In genomic region chr2:77280512-77281409, GRCm38 (mm10) we compare ENCODE assay signal across 8 mouse cellular contexts. TPM values are rescaled to one million over a fixed set of nuclear protein-coding genes. Genes with fewer than 3 reads are reported as not detected.
DNase-seq lines count a peak whose midpoint lies in the region; ATAC-seq and TF ChIP-seq lines count a peak whose summit lies in the region.

Gene Sestd1 (minus strand): TSS chr2:77280592.

- 17% methylated on average over 17 of the region's 73 CpGs for WGBS in forebrain, embryonic 15.5 days
- 5% methylated on average over 63 of the region's 73 CpGs for WGBS in lung, embryonic 14.5 days
- WGBS in neural tube, embryonic 15.5 days, result 7% methylated on average over 26 of the region's 73 CpGs

- peak within 1 kb of the TSS; percentile 56 for H3K4me2 ChIP-seq in forebrain, embryonic 15.5 days (replicated peaks)
- peak within 1 kb of the TSS; percentile 83 for H3K4me2 ChIP-seq in lung, embryonic 14.5 days
- peak within 1 kb of the TSS; percentile 65 for H3K4me2 ChIP-seq in neural tube, embryonic 15.5 days

- H3K4me1 ChIP-seq in forebrain, embryonic 15.5 days, result peaks cover 26% of the 10 kb centered on the region
- H3K4me1 ChIP-seq in lung, embryonic 14.5 days (ENCODE audit: insufficient read depth), result 0 out of 2 replicates have a peak, but pooled peaks cover 3% of the 10 kb centered on the region
- H3K4me1 ChIP-seq in neural tube, embryonic 15.5 days, result peaks cover 11% of the 10 kb centered on the region; the same call in 1 of the 2 replicates

- H3K36me3 ChIP-seq in forebrain, embryonic 15.5 days, result 0 out of 2 replicates have a peak, but pooled peaks cover 5% of the 10 kb centered on the region
- H3K36me3 ChIP-seq in lung, embryonic 14.5 days (ENCODE audit: insufficient read depth), result no peaks in the 10 kb centered on the region
- no peaks in the 10 kb centered on the region for H3K36me3 ChIP-seq in neural tube, embryonic 15.5 days

- H3K9me3 ChIP-seq in forebrain, embryonic 15.5 days, result no peaks in the 10 kb centered on the region
- H3K9me3 ChIP-seq in lung, embryonic 14.5 days (ENCODE audit: low read depth, low read length), result no peaks in the 10 kb centered on the region
- H3K9me3 ChIP-seq in neural tube, embryonic 15.5 days (replicated peaks), result no peaks in the 10 kb centered on the region

- DNase-seq in ES-CJ7 (ENCODE audit: low read depth, low spot score), result peak; percentile 45
- DNase-seq in c-Kit-positive CD71-negative TER-119-negative erythroid progenitor cells, embryonic 14.5 days (ENCODE audit: low read depth), result peak; percentile 22
- peak; percentile 70 for DNase-seq in heart, postnatal 25 days (ENCODE audit: low spot score)
- DNase-seq in layer of hippocampus, adult 18-20 months (ENCODE audit: low spot score in 2 of 2), result peak in 1 of 2 experiments; percentile 44
- peak; percentile 86 for DNase-seq in lung, embryonic 14.5 days
- peak; percentile 58 for DNase-seq in urinary bladder, adult 2 months (ENCODE audit: low spot score)

- peak; percentile 89 for ATAC-seq in forebrain, embryonic 15.5 days (replicated peaks)
- peak; percentile 88 for ATAC-seq in lung, embryonic 14.5 days (ENCODE audit: insufficient read depth)
- peak; percentile 91 for ATAC-seq in neural tube, embryonic 15.5 days (ENCODE audit: low FRiP score)

- intact Hi-C loops in heart, postnatal 25 days (cut with DNase I), result no loop called here

- H3K27me3 ChIP-seq in forebrain, embryonic 15.5 days, result no peaks in the 10 kb centered on the region
- H3K27me3 ChIP-seq in lung, embryonic 14.5 days (ENCODE audit: insufficient read depth, low read length), result no peaks in the 10 kb centered on the region
- no peaks in the 10 kb centered on the region for H3K27me3 ChIP-seq in neural tube, embryonic 15.5 days (replicated peaks)

- H3K9ac ChIP-seq in forebrain, embryonic 15.5 days (replicated peaks), result peak within 1 kb of the TSS; percentile 100
- peak within 1 kb of the TSS; percentile 97 for H3K9ac ChIP-seq in lung, embryonic 14.5 days
- H3K9ac ChIP-seq in neural tube, embryonic 15.5 days (replicated peaks), result peak within 1 kb of the TSS; percentile 99

- H3K4me3 ChIP-seq in forebrain, embryonic 15.5 days, result peak within 1 kb of the TSS; percentile 99
- H3K4me3 ChIP-seq in lung, embryonic 14.5 days (ENCODE audit: low read depth, low read length), result peak within 1 kb of the TSS; percentile 91
- peak within 1 kb of the TSS; percentile 96 for H3K4me3 ChIP-seq in neural tube, embryonic 15.5 days (replicated peaks)

- no peak for TF ChIP-seq CTCF in lung, embryonic 14.5 days (IDR thresholded peaks at IDR 0.05; ENCODE audit: low read depth)

- H3K27ac ChIP-seq in forebrain, embryonic 15.5 days (replicated peaks), result peak within 1 kb of the TSS; percentile 90
- peak within 1 kb of the TSS; percentile 71 for H3K27ac ChIP-seq in lung, embryonic 14.5 days (ENCODE audit: low read depth)
- H3K27ac ChIP-seq in neural tube, embryonic 15.5 days (replicated peaks), result peak within 1 kb of the TSS; percentile 86

RNA-seq across cellular contexts. Expression of gene Sestd1, which starts in this region (rescaled TPM):
- polyA plus RNA-seq in forebrain, embryonic 15.5 days (2015; fragmentation: Nextera tagmentation; extraction: Ambion mirVana), result 40.5 and 41.7 TPM in 2 replicates
- 10 to 100 TPM; 20.3 to 21.2 TPM for total RNA-seq in heart, postnatal 25 days (2021)
- 10 to 100 TPM; 31.3 to 33.7 TPM for total RNA-seq in layer of hippocampus, adult 18-20 months (2021)
- 23.7 and 27.9 TPM in 2 replicates for polyA plus RNA-seq in lung, embryonic 14.5 days (2014; fragmentation: Nextera tagmentation; extraction: Ambion mirVana)
- 22.6 and 26.3 TPM in 2 replicates for polyA plus RNA-seq in neural tube, embryonic 15.5 days (2015; fragmentation: Nextera tagmentation; extraction: Ambion mirVana)
- 19.1 and 21.2 TPM in 2 replicates for polyA plus RNA-seq in urinary bladder, adult 2 months (2012; rRNA removed)
